In genomic region chr4:155344716-155345607, GRCm38 (mm10) we compare ENCODE assay signal across 8 mouse cellular contexts. TPM values are rescaled to one million over a fixed set of nuclear protein-coding genes. Genes with fewer than 3 reads are reported as not detected.
A peak's percentile ranks its signal among the peaks of the same experiment; 100 is the strongest.
DNase-seq lines count a peak whose midpoint lies in the region; ATAC-seq and TF ChIP-seq lines count a peak whose summit lies in the region.

No protein-coding gene starts in this region.

- H3K4me3 ChIP-seq in kidney, embryonic 15.5 days (replicated peaks), result peak overlapping the region; percentile 50
- H3K4me3 ChIP-seq in midbrain, postnatal 0 days (ENCODE audit: low read depth, low read length), result peak overlapping the region; percentile 71

- no peak for ATAC-seq in kidney, embryonic 15.5 days (replicated peaks; ENCODE audit: low FRiP score)
- peak; percentile 71 for ATAC-seq in midbrain, postnatal 0 days (ENCODE audit: low FRiP score)

- no peak for DNase-seq in kidney, adult 18-20 months
- peak; percentile 67 for DNase-seq in cerebellum, adult 9-10 months
- DNase-seq in frontal cortex, postnatal 36 days (ENCODE audit: low spot score in 2 of 2), result peak; percentile 54 to 62
- DNase-seq in layer of hippocampus, postnatal 36 days, result peak; percentile 47 to 50
- DNase-seq in midbrain, postnatal 0 days (ENCODE audit: low spot score), result peak; percentile 58
- no peak for DNase-seq in urinary bladder, postnatal 10 days (ENCODE audit: low spot score)
- DNase-seq in Muller cell, postnatal 12 days (ENCODE audit: inconsistent ontology term), result no peak

- peaks cover 48% of the 10 kb centered on the region for H3K27me3 ChIP-seq in kidney, embryonic 15.5 days
- no peaks in the 10 kb centered on the region for H3K27me3 ChIP-seq in midbrain, postnatal 0 days (ENCODE audit: insufficient read depth, low read length)

- H3K4me2 ChIP-seq in kidney, embryonic 15.5 days, result peak overlapping the region; percentile 85
- H3K4me2 ChIP-seq in midbrain, postnatal 0 days (ENCODE audit: low read depth, low read length, poor library complexity, severe bottlenecking), result peak overlapping the region; percentile 82

- WGBS in kidney, embryonic 15.5 days, result 13% methylated on average over 47 of the region's 47 CpGs
- 4% methylated on average over 47 of the region's 47 CpGs for WGBS in midbrain, postnatal 0 days

- TF ChIP-seq CTCF in midbrain, postnatal 0 days (IDR thresholded peaks at IDR 0.05), result no peak

- H3K9ac ChIP-seq in kidney, embryonic 15.5 days, result 0 out of 2 replicates have a peak overlapping the region, but pooled peaks have one; percentile 24
- peak overlapping the region; percentile 90 for H3K9ac ChIP-seq in midbrain, postnatal 0 days (replicated peaks; ENCODE audit: low read length, poor library complexity, severe bottlenecking)

- H3K27ac ChIP-seq in kidney, embryonic 15.5 days, result no peak overlapping the region
- peak overlapping the region; percentile 98 for H3K27ac ChIP-seq in midbrain, postnatal 0 days (ENCODE audit: low read depth, low read length)

- H3K4me1 ChIP-seq in kidney, embryonic 15.5 days, result peaks cover 15% of the 10 kb centered on the region
- peaks cover 14% of the 10 kb centered on the region; the same call in 1 of the 2 replicates for H3K4me1 ChIP-seq in midbrain, postnatal 0 days (ENCODE audit: insufficient read depth, low read length)

- H3K9me3 ChIP-seq in kidney, embryonic 15.5 days (replicated peaks), result no peaks in the 10 kb centered on the region
- H3K9me3 ChIP-seq in midbrain, postnatal 0 days (ENCODE audit: low read length), result no peaks in the 10 kb centered on the region

- no peaks in the 10 kb centered on the region for H3K36me3 ChIP-seq in kidney, embryonic 15.5 days
- H3K36me3 ChIP-seq in midbrain, postnatal 0 days (ENCODE audit: insufficient read depth, low read length), result no peaks in the 10 kb centered on the region

RNA-seq across cellular contexts. Expression of gene Prkcz, which starts 16.2 kb away (rescaled TPM):
- polyA plus RNA-seq in kidney, embryonic 15.5 days (2015; fragmentation: Nextera tagmentation; extraction: Ambion mirVana), result 14.2 and 16.6 TPM in 2 replicates
- 100 to 1,000 TPM; 156 to 166 TPM for total RNA-seq in layer of hippocampus, postnatal 36 days (2021)
- total RNA-seq in midbrain, postnatal 0 days (2014; rRNA removed), result 103 and 104 TPM in 2 replicates
- polyA plus RNA-seq in midbrain, postnatal 0 days (2015; fragmentation: Nextera tagmentation; extraction: Ambion mirVana), result 104 and 106 TPM in 2 replicates

RNA-seq across cellular contexts. Expression of gene Gabrd, which starts 53.0 kb away (rescaled TPM):
- polyA plus RNA-seq in kidney, embryonic 15.5 days (2015; fragmentation: Nextera tagmentation; extraction: Ambion mirVana), result not detected in 2 replicates
- total RNA-seq in layer of hippocampus, postnatal 36 days (2021), result 10 to 100 TPM; 21.0 to 21.2 TPM
- 0.11 and 0.52 TPM in 2 replicates for total RNA-seq in midbrain, postnatal 0 days (2014; rRNA removed)
- polyA plus RNA-seq in midbrain, postnatal 0 days (2015; fragmentation: Nextera tagmentation; extraction: Ambion mirVana), result 0.36 and 0.37 TPM in 2 replicates

Comparison
In these comparisons a context has a peak if more than half of its experiments do, and no peak if none do; other contexts are left out.
1. DNase-seq: peak in cerebellum, adult 9-10 months (single experiment), frontal cortex, postnatal 36 days (2 of 2), layer of hippocampus, postnatal 36 days (2 of 2) and midbrain, postnatal 0 days (single experiment); none in kidney, adult 18-20 months (single experiment), urinary bladder, postnatal 10 days (single experiment) and Muller cell, postnatal 12 days (single experiment).
2. RNA of gene Gabrd, which starts 53.0 kb away (total RNA-seq): 21.0 to 21.2 TPM in layer of hippocampus, postnatal 36 days; 0.11 to 0.52 TPM in midbrain, postnatal 0 days; every median in the first group is over 10 times any median in the second.